Mouse (Mus musculus) ES-E14 (cell line): ENCODE measurements around the gene Snap91.

Experiments used
- CHD2 ChIP-seq: IDR thresholded peaks from 2 replicates; pipeline ENCODE4 v1.6.1; 2014; ENCODE audit warnings: mild to moderate bottlenecking, low read depth, low read length, inconsistent platforms
- HCFC1 ChIP-seq: IDR thresholded peaks from 2 replicates; pipeline ENCODE4 v1.6.1; 2012; ENCODE audit warnings: low read length, inconsistent platforms, borderline replicate concordance; ENCODE audit not compliant: insufficient read depth
- MAFK ChIP-seq: IDR thresholded peaks from 2 replicates; pipeline ENCODE4 v1.6.1; 2014; ENCODE audit warnings: mild to moderate bottlenecking, low read depth, low read length, inconsistent platforms; ENCODE audit not compliant: insufficient read depth
- ZC3H11A ChIP-seq: IDR thresholded peaks from 2 replicates; pipeline ENCODE4 v1.6.1; 2012; ENCODE audit warnings: low read depth, mild to moderate bottlenecking, inconsistent platforms, low read length, borderline replicate concordance
- ZNF384 ChIP-seq: IDR thresholded peaks from 2 replicates; pipeline ENCODE4 v1.6.1; 2012; ENCODE audit warnings: low read depth, low read length, inconsistent platforms

DNA sequence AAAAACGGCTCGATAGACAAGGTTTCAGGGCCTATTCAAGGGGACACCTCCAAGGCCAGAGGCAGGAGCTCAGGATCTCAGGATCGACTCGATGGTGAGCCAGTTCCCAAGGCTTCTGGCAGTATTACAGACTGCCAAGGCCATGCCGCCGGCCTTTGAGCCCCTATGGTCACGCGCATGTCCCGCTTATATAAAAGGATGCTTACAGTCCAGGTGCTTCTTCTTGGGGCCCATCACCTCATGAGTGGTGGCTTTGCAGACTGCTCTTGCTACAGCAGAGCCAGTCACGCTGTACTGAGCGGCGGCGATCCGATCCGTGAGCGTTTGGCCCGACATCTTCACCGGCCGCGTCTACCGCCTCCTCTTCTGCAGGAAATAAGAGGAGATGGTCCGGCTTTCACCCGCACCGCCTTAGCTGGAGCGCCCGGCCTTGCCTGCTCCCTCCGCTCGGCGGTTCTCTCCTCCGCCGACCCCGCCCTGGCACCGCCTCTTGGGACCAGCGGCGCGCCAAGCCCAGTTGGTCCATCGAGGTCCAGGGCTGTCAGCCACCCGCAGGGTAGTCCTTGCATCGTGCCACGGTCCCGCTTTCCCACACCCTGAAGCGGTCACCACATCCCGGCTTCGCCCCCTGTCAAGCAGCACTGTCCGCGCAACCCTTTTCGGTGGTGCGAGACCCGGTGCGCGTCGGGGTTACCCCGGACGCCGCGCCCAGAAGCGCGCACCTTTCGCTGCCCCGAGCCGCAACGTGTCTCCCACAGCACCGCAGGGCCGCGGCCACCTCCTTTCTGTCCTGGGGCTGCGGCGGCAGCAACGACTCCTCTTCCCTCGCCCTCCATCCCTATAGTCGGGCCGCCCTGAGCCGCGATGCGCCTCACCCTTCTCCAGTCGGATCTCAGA lies 990 bp downstream of the Snap91 start:
- no peak for TF ChIP-seq CHD2
- TF ChIP-seq MAFK: no peak
- no peak for TF ChIP-seq ZC3H11A
- TF ChIP-seq ZNF384: no peak
- TF ChIP-seq HCFC1: no peak
